Mouse (Mus musculus): ENCODE measurements around the gene Slc36a3. TPM values are rescaled to one million over a fixed set of nuclear protein-coding genes. Genes with fewer than 3 reads are reported as not detected.

The Slc36a3 gene
- polyA plus RNA-seq (2011; ENCODE audit: insufficient read length, low read depth, missing spikeins): not detected in 2 replicates

DNA sequence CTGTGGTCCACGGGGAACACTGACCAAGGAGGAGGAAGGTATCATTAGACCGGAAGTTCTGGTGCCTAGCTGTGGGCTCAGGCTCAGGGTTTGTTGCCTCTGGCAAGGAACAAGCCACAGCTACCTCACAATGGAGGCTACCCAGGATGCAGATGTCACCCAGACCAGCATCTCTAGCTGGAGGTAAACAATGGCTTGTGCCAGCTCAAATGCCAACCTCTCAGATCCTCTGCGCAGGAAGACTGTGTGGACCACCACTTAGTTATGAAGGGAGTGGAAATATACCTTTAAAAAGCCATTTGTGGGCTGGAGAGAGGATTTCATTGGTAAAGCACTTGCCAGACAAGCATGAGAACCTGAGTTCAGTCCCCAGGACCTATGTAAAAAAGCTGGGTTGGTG, at the start of gene Slc36a3:
Slc36a3 (minus strand) TSS at position 101 of the 400 bp plus-strand sequence.
- TF ChIP-seq POLR2A (IDR thresholded peaks at IDR 0.05; ENCODE audit: low read depth, low read length) (no peak), CTCF (IDR thresholded peaks at IDR 0.05; ENCODE audit: borderline replicate concordance, insufficient read depth, low read length) (no peak)

DNA sequence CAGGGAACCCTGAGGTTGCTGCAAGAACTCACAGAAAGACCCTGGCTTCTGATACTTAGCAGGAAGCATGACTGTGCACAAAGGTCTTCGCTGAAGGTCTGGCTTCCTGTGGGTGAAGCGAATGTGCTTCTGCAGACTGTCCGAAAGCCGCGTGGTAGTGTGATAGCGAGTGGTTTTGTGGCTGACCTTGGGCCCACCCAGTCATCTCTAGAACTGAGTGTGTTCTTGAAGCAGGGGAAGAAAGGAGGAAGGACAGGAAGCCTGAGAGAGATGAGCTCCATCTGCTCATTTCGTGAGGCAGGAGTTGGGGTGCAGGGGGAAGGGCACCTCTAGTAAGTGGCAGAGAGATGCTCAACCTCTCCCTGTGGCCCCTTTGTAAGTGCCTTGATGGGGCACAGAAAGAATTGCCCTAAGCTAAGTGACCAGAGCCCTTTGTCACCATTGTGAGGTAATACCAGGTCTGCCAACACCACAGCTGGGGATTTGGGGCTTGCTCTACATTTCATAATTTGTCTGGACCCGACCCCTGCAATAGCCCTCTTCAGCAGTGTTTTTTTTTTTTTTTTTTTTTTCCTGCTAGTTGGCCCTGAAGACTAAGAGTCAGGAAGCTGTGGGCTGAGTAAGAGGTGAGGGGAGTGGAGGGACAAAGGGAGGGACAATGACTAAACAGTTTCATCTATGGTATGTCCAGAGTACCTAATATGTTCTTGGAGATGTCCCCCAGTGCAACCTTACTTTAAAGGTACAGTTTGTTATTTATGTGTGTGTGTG, 46.4 kb upstream of the Slc36a3 start:
- TF ChIP-seq CTCF (IDR thresholded peaks at IDR 0.05; ENCODE audit: borderline replicate concordance, insufficient read depth, low read length): no peak

More for the DNA sequence above, at the start of gene Slc36a3:
- no peaks in the 10 kb centered on the region for H3K4me1 ChIP-seq (ENCODE audit: control insufficient read depth, insufficient read depth, low read length)
- no peak within 1 kb of the TSS for H3K4me3 ChIP-seq (ENCODE audit: insufficient read depth, low read length)
- no peak within 1 kb of the TSS for H3K27ac ChIP-seq (ENCODE audit: insufficient read depth, low read length)

DNA sequence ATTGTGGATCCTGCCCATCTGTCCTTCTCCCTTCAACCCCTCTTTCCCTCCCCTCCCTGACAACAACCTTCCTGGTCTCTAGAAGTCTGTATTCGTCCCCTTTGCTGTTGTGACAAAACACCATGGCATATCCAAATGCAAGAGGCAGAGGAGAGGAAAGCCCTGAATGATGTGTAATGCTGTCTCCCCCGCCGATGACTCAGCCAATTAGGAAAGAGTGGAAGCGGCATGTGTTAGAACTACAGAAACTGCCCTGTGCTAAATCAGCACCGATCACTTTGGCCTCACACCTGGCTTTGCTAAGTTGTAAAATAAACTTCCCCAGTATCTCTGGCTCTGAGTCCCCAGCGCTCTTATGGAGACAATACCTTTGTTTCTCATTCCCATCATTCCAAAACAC, 45.6 kb upstream of the Slc36a3 start:
- Histone ChIP-seq H3K4me1 (ENCODE audit: control insufficient read depth, insufficient read depth, low read length) (0 out of 2 replicates have a peak, but pooled peaks cover 4% of the 10 kb centered on the region), H3K27ac (ENCODE audit: insufficient read depth, low read length) (no peak overlapping the region), H3K4me3 (ENCODE audit: insufficient read depth, low read length) (no peak overlapping the region)
- TF ChIP-seq CTCF (IDR thresholded peaks at IDR 0.05; ENCODE audit: borderline replicate concordance, insufficient read depth, low read length) (no peak), POLR2A (IDR thresholded peaks at IDR 0.05; ENCODE audit: low read depth, low read length) (no peak)

More for the DNA sequence above, 46.4 kb upstream of the Slc36a3 start:
- H3K27ac ChIP-seq (ENCODE audit: insufficient read depth, low read length): no peak overlapping the region
- 0 out of 2 replicates have a peak, but pooled peaks cover 4% of the 10 kb centered on the region for H3K4me1 ChIP-seq (ENCODE audit: control insufficient read depth, insufficient read depth, low read length)
- no peak overlapping the region for H3K4me3 ChIP-seq (ENCODE audit: insufficient read depth, low read length)

DNA sequence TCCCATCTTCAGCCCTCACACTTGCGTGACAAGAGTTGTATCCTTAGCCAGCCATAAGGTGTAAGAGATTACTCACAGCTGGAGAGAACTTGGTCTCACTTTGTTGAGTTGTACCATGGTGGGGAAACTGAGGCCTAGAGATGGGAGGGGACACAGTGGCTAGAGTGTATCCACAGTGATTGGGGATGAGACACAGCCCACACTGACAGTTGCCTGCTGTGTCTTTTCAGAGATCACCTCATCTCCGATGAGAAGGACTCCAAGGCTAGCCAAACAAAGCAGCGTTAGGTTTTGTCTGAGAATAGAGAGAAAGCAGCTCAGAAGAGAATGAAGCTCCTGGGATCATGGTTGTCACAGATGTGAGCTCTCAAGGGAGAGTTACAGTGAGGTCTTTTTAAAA, 38.7 kb upstream of the Slc36a3 start:
- Histone ChIP-seq H3K4me3 (ENCODE audit: insufficient read depth, low read length) (no peak overlapping the region), H3K4me1 (ENCODE audit: control insufficient read depth, insufficient read depth, low read length) (no peaks in the 10 kb centered on the region), H3K27ac (ENCODE audit: insufficient read depth, low read length) (no peak overlapping the region)
- TF ChIP-seq CTCF (IDR thresholded peaks at IDR 0.05; ENCODE audit: borderline replicate concordance, insufficient read depth, low read length) (no peak), POLR2A (IDR thresholded peaks at IDR 0.05; ENCODE audit: low read depth, low read length) (no peak)

DNA sequence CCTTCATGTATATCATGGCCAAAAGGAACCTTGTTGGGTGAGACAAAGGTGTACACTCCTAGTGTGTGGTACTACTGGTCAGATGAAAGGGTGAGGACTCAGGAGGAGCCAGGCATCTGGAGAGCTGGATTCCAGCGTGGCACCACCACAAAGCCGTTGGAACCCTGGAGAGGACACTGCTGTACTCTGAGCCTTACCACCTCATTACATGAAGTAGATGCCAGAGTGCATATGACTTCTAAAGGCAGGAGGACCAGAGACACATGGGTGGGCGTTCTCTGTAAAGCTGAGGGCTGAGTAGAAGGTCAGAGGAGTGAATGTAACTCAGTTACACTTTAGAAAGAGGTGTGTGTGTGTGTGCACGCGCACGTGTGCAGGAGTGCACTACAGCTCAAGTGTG, 36.3 kb upstream of the Slc36a3 start:
- Histone ChIP-seq H3K4me3 (ENCODE audit: insufficient read depth, low read length) (no peak overlapping the region), H3K27ac (ENCODE audit: insufficient read depth, low read length) (no peak overlapping the region), H3K4me1 (ENCODE audit: control insufficient read depth, insufficient read depth, low read length) (no peaks in the 10 kb centered on the region)
- TF ChIP-seq CTCF (IDR thresholded peaks at IDR 0.05; ENCODE audit: borderline replicate concordance, insufficient read depth, low read length) (no peak), POLR2A (IDR thresholded peaks at IDR 0.05; ENCODE audit: low read depth, low read length) (no peak)

DNA sequence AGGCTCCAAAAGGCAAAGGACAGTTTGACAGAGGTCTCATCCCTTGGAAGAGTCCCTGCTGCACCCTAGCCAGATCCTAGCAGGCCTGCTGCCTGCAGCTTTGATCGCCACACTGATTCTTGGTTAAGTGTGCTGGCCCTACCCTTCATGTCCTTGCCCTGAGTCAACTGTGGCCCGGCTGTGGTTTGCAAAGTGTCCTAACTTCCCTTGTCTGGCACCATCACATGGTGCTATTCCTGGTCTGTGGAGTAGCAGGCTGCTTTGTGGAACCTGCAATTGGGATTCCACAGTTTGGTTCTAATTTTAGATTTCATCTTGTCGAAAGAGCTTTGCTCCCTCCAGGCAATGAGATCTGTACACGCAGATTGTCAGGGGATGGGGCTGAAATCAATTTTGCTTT, 35.8 kb upstream of the Slc36a3 start:
- TF ChIP-seq CTCF (IDR thresholded peaks at IDR 0.05; ENCODE audit: borderline replicate concordance, insufficient read depth, low read length) (no peak), POLR2A (IDR thresholded peaks at IDR 0.05; ENCODE audit: low read depth, low read length) (no peak)
- Histone ChIP-seq H3K4me3 (ENCODE audit: insufficient read depth, low read length) (no peak overlapping the region), H3K27ac (ENCODE audit: insufficient read depth, low read length) (no peak overlapping the region)

DNA sequence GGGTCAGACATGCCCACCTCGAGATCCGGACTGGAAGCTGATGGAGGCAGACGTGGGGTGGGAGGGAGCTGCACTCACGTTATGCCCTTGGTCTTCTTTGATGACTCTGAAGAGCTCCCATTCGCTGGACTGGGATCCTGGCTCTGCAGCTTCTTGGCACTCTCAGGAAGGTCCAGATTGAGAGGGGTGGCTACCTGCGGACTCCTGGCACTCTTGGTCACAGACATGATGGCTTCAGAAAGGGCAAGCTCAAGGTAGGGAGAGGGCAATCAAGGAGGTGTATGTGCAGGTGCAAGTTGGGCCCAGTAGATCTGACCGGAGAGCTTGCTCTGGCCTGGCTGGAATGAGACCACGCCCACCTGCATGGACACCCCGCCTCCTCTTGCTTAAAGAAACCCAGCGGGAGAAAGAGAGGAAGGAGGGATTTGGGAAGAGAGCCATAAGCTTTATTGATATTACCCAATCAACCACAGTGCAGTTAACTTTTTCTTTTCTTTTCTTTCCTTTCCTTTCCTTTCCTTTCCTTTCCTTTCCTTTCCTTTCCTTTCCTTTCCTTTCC, 33.3 kb upstream of the Slc36a3 start, which contains the start of gene Slc36a2:
Slc36a2 (minus strand) TSS at position 345 of the 559 bp plus-strand sequence.
- no peak within 1 kb of the TSS for H3K4me3 ChIP-seq (ENCODE audit: insufficient read depth, low read length)
- TF ChIP-seq CTCF (IDR thresholded peaks at IDR 0.05; ENCODE audit: borderline replicate concordance, insufficient read depth, low read length) (no peak), POLR2A (IDR thresholded peaks at IDR 0.05; ENCODE audit: low read depth, low read length) (no peak)
- no peaks in the 10 kb centered on the region for H3K4me1 ChIP-seq (ENCODE audit: control insufficient read depth, insufficient read depth, low read length)
- no peak within 1 kb of the TSS for H3K27ac ChIP-seq (ENCODE audit: insufficient read depth, low read length)

More for the DNA sequence above, 35.8 kb upstream of the Slc36a3 start:
- H3K4me1 ChIP-seq (ENCODE audit: control insufficient read depth, insufficient read depth, low read length): no peaks in the 10 kb centered on the region

DNA sequence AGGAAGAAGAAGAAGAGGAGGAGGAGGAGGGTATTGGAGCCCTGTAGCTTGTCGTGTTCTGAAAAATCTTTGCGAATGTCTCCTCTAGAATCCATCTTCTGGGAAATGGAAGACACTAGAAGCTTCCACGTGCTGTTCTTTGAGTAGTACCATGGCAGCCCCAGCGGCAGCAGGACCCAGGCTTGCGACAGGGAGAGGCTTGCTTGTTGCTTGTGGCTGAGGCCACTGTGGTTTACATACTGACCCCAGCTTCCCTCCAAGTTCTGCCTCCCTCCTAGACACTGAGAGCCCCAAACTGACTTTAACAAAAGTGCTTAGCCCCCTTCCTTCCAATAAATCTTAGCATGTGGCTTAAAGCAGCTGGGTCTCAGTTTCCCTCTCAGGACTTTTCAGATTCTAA, 32.7 kb upstream of the Slc36a3 start:
- no peak overlapping the region for H3K27ac ChIP-seq (ENCODE audit: insufficient read depth, low read length)
- H3K4me3 ChIP-seq (ENCODE audit: insufficient read depth, low read length): no peak overlapping the region
- no peak for TF ChIP-seq POLR2A (IDR thresholded peaks at IDR 0.05; ENCODE audit: low read depth, low read length)
- no peak for TF ChIP-seq CTCF (IDR thresholded peaks at IDR 0.05; ENCODE audit: borderline replicate concordance, insufficient read depth, low read length)
- no peaks in the 10 kb centered on the region for H3K4me1 ChIP-seq (ENCODE audit: control insufficient read depth, insufficient read depth, low read length)

DNA sequence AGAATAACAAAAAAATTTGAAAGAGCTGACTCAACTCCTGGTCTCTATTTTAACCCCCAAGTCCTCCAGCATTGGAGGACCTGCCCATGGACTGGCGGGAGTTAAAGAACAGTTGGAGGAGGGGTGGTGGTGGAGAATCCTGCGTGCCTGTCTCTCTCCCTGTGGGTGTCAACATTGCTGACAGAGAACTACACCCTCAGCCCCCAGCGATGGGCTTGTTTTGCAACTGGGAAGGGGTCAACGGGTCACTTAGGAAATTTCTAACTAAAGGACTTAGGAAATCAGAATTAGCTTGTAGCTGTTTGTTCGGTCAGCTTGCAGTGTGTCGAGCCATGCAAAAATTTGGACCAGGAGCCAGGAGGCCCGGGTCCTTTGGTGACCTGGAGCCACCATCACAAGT, 31.6 kb upstream of the Slc36a3 start:
- H3K4me1 ChIP-seq (ENCODE audit: control insufficient read depth, insufficient read depth, low read length): no peaks in the 10 kb centered on the region
- no peak for TF ChIP-seq CTCF (IDR thresholded peaks at IDR 0.05; ENCODE audit: borderline replicate concordance, insufficient read depth, low read length)
- H3K27ac ChIP-seq (ENCODE audit: insufficient read depth, low read length): no peak overlapping the region
- H3K4me3 ChIP-seq (ENCODE audit: insufficient read depth, low read length): no peak overlapping the region

DNA sequence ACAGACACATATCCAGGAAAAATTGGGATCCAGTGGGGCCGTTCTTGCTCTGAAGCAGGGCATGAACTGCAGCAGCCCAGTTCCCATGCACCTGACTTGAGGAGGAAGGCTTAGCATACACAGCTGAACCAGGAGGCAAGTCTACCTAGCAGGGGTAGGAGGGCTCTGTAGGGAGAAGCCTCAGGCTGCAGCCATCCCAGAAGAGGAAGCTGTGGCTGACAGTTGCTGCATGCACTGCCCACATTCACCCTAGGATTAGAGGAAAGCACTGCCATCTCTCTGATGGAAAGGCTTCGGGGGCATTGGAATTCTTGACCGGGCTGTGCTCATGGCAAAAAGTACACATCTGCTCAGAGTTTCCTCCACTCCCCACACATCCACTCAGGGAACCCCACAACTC, 28.3 kb upstream of the Slc36a3 start:
- no peak for TF ChIP-seq CTCF (IDR thresholded peaks at IDR 0.05; ENCODE audit: borderline replicate concordance, insufficient read depth, low read length)
- TF ChIP-seq POLR2A (IDR thresholded peaks at IDR 0.05; ENCODE audit: low read depth, low read length): no peak
- H3K27ac ChIP-seq (ENCODE audit: insufficient read depth, low read length): no peak overlapping the region
- no peaks in the 10 kb centered on the region for H3K4me1 ChIP-seq (ENCODE audit: control insufficient read depth, insufficient read depth, low read length)
- no peak overlapping the region for H3K4me3 ChIP-seq (ENCODE audit: insufficient read depth, low read length)

Measured in embryonic fibroblast, embryonic 13.5 days (primary cell).